ENCODE assay signal across 8 mouse cellular contexts in genomic region chr10:77082453-77082852, GRCm38 (mm10). TPM values are rescaled to one million over a fixed set of nuclear protein-coding genes. Genes with fewer than 3 reads are reported as not detected.
DNase-seq lines count a peak whose midpoint lies in the region; ATAC-seq and TF ChIP-seq lines count a peak whose summit lies in the region.

No protein-coding gene starts in this region.

- no peaks in the 10 kb centered on the region for H3K27me3 ChIP-seq in C2C12 (ENCODE audit: control insufficient read depth, insufficient read depth, insufficient read length)
- no peaks in the 10 kb centered on the region for H3K27me3 ChIP-seq in lung, postnatal 0 days (replicated peaks; ENCODE audit: insufficient read depth, low read length)

- intact Hi-C loops in gastrocnemius, adult 2 months (cut with DNase I), result loop anchor here (5.0 kb wide), 2 partner anchors 45 to 175 kb away; partner anchors contain the start of gene Pofut2

- peak; percentile 59 for ATAC-seq in lung, postnatal 0 days

- H3K9me3 ChIP-seq in lung, postnatal 0 days (ENCODE audit: low read length), result no peaks in the 10 kb centered on the region

- TF ChIP-seq EP300 in lung, postnatal 0 days (IDR thresholded peaks at IDR 0.05), result no peak

- H3K36me3 ChIP-seq in C2C12 (ENCODE audit: control insufficient read depth, insufficient read depth), result peaks cover 82% of the 10 kb centered on the region
- no peaks in the 10 kb centered on the region for H3K36me3 ChIP-seq in lung, postnatal 0 days (ENCODE audit: insufficient read depth, low read length)

- H3K9ac ChIP-seq in lung, postnatal 0 days (replicated peaks; ENCODE audit: low read depth), result no peak overlapping the region

- WGBS in lung, postnatal 0 days, result 9% methylated on average over 3 of the region's 3 CpGs

- H3K27ac ChIP-seq in gastrocnemius, adult 2 months, result no peak overlapping the region
- H3K27ac ChIP-seq in layer of hippocampus, adult 2 months, result no peak overlapping the region
- no peak overlapping the region for H3K27ac ChIP-seq in lung, postnatal 0 days (ENCODE audit: low read length)

- peaks cover 16% of the 10 kb centered on the region for H3K79me2 ChIP-seq in C2C12 (ENCODE audit: control insufficient read depth, insufficient read depth)

- peak; percentile 80 for DNase-seq in R1 (ENCODE audit: low read depth, low spot score)
- peak; percentile 73 for DNase-seq in cerebellum, adult 9-11 months
- peak; percentile 77 for DNase-seq in gastrocnemius, adult 2 months
- DNase-seq in layer of hippocampus, adult 2 months (ENCODE audit: low spot score in 2 of 2), result peak; percentile 62 to 87
- peak; percentile 90 for DNase-seq in lung, postnatal 0 days (ENCODE audit: low spot score)
- DNase-seq in right cerebral cortex, adult 2 months (ENCODE audit: low spot score in 2 of 2), result peak; percentile 82 to 83
- peak; percentile 86 for DNase-seq in urinary bladder, postnatal 14 days (ENCODE audit: low spot score)

- no peak overlapping the region for H3K4me3 ChIP-seq in C2C12 (ENCODE audit: insufficient read depth, poor library complexity, severe bottlenecking)
- no peak overlapping the region for H3K4me3 ChIP-seq in gastrocnemius, adult 2 months
- H3K4me3 ChIP-seq in layer of hippocampus, adult 2 months, result no peak overlapping the region
- H3K4me3 ChIP-seq in lung, postnatal 0 days (ENCODE audit: low read depth, low read length), result no peak overlapping the region

- H3K79me3 ChIP-seq in C2C12 (ENCODE audit: low read depth), result peaks cover 5% of the 10 kb centered on the region

- no peaks in the 10 kb centered on the region for H3K4me1 ChIP-seq in lung, postnatal 0 days (ENCODE audit: insufficient read depth, low read depth, low read length)

- H3ac ChIP-seq in C2C12 (ENCODE audit: control insufficient read depth, insufficient read length, low read depth), result no peak overlapping the region

- no peak overlapping the region for H3K4me2 ChIP-seq in lung, postnatal 0 days (replicated peaks; ENCODE audit: low read depth, low read length)

- peak; percentile 89 for TF ChIP-seq CTCF in C2C12 (IDR thresholded peaks at IDR 0.05; ENCODE audit: control insufficient read depth, insufficient read depth, insufficient read length)
- TF ChIP-seq CTCF in gastrocnemius, adult 2 months (IDR thresholded peaks at IDR 0.05), result peak; percentile 93
- TF ChIP-seq CTCF in layer of hippocampus, adult 2 months (conservative IDR thresholded peaks at IDR 0.05), result peak; percentile 94
- peak; percentile 98 for TF ChIP-seq CTCF in lung, postnatal 0 days (IDR thresholded peaks at IDR 0.05)

TF ChIP-seq in C2C12, 6 proteins besides CTCF, POLR2A, EP300 and RAD21:
- TF ChIP-seq CEBPB (IDR thresholded peaks at IDR 0.05; ENCODE audit: low read depth) (no peak), MYOD1 (IDR thresholded peaks at IDR 0.05; ENCODE audit: control insufficient read depth, insufficient read length, low read depth) (peak; percentile 19), FOSL1 (IDR thresholded peaks at IDR 0.05; ENCODE audit: insufficient read depth, low read length, poor library complexity, severe bottlenecking) (no peak), MYOG (IDR thresholded peaks at IDR 0.05; ENCODE audit: control insufficient read depth, extremely low read depth, insufficient read length) (no peak), MAX (IDR thresholded peaks at IDR 0.05) (peak; percentile 88), USF1 (IDR thresholded peaks at IDR 0.05; ENCODE audit: low read depth) (peak; percentile 10)

RNA-seq across cellular contexts. Expression of gene Slc19a1, which starts 50.4 kb away (rescaled TPM):
- polyA plus RNA-seq in C2C12 (2012; fragmentation: generic; extraction: Trizol), result 45.1 TPM
- total RNA-seq in gastrocnemius, adult 2 months (2021), result 1 to 10 TPM; 5.6 to 6.3 TPM
- 10 to 100 TPM; 21.1 to 21.6 TPM for total RNA-seq in layer of hippocampus, adult 2 months (2021)
- 8.1 and 8.4 TPM in 2 replicates for polyA plus RNA-seq in lung, postnatal 0 days (2015; fragmentation: Nextera tagmentation; extraction: Ambion mirVana)
